Mouse (Mus musculus): ENCODE data around the gene Swsap1.

GRCm38 (mm10) chr9:21943046-21943445 lies 12.5 kb upstream of the Swsap1 start:
- no peak for TF ChIP-seq CTCF (IDR thresholded peaks at IDR 0.05; ENCODE audit: control insufficient read depth, insufficient read depth, low read length)
- TF ChIP-seq POLR2A (IDR thresholded peaks at IDR 0.05; ENCODE audit: borderline replicate concordance, control insufficient read depth, low read depth, low read length) = no peak

Measured in bone marrow, adult 2 months (tissue).